Mouse (Mus musculus) thymus, adult 18-20 months (tissue): ENCODE measurements at regions not wholly inside any gene's neighbourhood (a gene's known extent, or its start where the extent isn't known, plus 50 kb on each side); places are given as distances from the start of the nearest gene placed in this dataset.
A peak's percentile ranks its signal among the peaks of the same experiment; 100 is the strongest.

ENCODE experiments used
- DNase-seq, 2 experiments: peaks; one replicate each; pipeline ENCODE4 v3.0.0; 2022; ENCODE audit warnings: mixed read lengths in 2 of 2

- no peak for DNase-seq
Observed at GRCm38 (mm10) chr11:64663166-64663565, 226.7 kb upstream of the F930015N05Rik start.

GRCm38 (mm10) chr11:64667010-64667409, 230.6 kb upstream of the F930015N05Rik start:
- no peak for DNase-seq

GRCm38 (mm10) chr11:64667521-64667920, 231.1 kb upstream of the F930015N05Rik start:
- DNase-seq = no peak

GRCm38 (mm10) chr11:64671898-64672297, 235.4 kb upstream of the F930015N05Rik start:
- DNase-seq = no peak

- no peak for DNase-seq
Observed at GRCm38 (mm10) chr11:64673546-64673945, 237.1 kb upstream of the F930015N05Rik start.

- DNase-seq = no peak
Observed at GRCm38 (mm10) chr11:64703776-64704175, 267.3 kb upstream of the F930015N05Rik start.

- DNase-seq = no peak
Observed at GRCm38 (mm10) chr11:64711801-64712200, 267.0 kb upstream of the Elac2 start.

- DNase-seq = no peak
Observed at GRCm38 (mm10) chr11:64715182-64715581, 263.7 kb upstream of the Elac2 start.

- DNase-seq = peak; percentile 15 to 37
Observed at GRCm38 (mm10) chr11:64718316-64719085, 260.3 kb upstream of the Elac2 start.

- no peak for DNase-seq
Observed at GRCm38 (mm10) chr11:64726249-64726648, 252.6 kb upstream of the Elac2 start.

GRCm38 (mm10) chr11:64727841-64728421, 250.9 kb upstream of the Elac2 start:
- DNase-seq = no peak

- no peak for DNase-seq
Observed at GRCm38 (mm10) chr11:64738948-64739347, 239.9 kb upstream of the Elac2 start.

- DNase-seq = no peak
Observed at GRCm38 (mm10) chr11:64743753-64744152, 235.1 kb upstream of the Elac2 start.

GRCm38 (mm10) chr11:64746146-64746545, 232.7 kb upstream of the Elac2 start:
- DNase-seq = no peak

- DNase-seq = no peak
Observed at GRCm38 (mm10) chr11:64749976-64750375, 228.9 kb upstream of the Elac2 start.

GRCm38 (mm10) chr11:64752299-64752698, 226.5 kb upstream of the Elac2 start:
- DNase-seq = peak in 1 of 2 experiments; percentile 18

- DNase-seq = no peak
Observed at GRCm38 (mm10) chr11:64752816-64753215, 226.0 kb upstream of the Elac2 start.

GRCm38 (mm10) chr11:64754076-64754475, 224.8 kb upstream of the Elac2 start:
- no peak for DNase-seq

GRCm38 (mm10) chr11:64755563-64755962, 223.3 kb upstream of the Elac2 start:
- no peak for DNase-seq

- DNase-seq = peak in 1 of 2 experiments; percentile 40
Observed at GRCm38 (mm10) chr11:64760626-64761025, 218.2 kb upstream of the Elac2 start.

- no peak for DNase-seq
Observed at GRCm38 (mm10) chr11:64762755-64763154, 216.1 kb upstream of the Elac2 start.

GRCm38 (mm10) chr11:64764056-64764455, 214.8 kb upstream of the Elac2 start:
- no peak for DNase-seq

- DNase-seq = no peak
Observed at GRCm38 (mm10) chr11:64776691-64777090, 202.1 kb upstream of the Elac2 start.
